Mouse (Mus musculus): ENCODE data around the gene Snx21.

GRCm38 (mm10) chr2:164773989-164774364 lies 11.6 kb upstream of the Snx21 start:
- TF ChIP-seq CTCF (IDR thresholded peaks at IDR 0.05; ENCODE audit: insufficient read depth, low read length) (no peak), POLR2A (IDR thresholded peaks at IDR 0.05; ENCODE audit: borderline replicate concordance, extremely low read depth, low read depth, low read length) (no peak)
